Mouse (Mus musculus): ENCODE data around the gene Frem3.

DNA sequence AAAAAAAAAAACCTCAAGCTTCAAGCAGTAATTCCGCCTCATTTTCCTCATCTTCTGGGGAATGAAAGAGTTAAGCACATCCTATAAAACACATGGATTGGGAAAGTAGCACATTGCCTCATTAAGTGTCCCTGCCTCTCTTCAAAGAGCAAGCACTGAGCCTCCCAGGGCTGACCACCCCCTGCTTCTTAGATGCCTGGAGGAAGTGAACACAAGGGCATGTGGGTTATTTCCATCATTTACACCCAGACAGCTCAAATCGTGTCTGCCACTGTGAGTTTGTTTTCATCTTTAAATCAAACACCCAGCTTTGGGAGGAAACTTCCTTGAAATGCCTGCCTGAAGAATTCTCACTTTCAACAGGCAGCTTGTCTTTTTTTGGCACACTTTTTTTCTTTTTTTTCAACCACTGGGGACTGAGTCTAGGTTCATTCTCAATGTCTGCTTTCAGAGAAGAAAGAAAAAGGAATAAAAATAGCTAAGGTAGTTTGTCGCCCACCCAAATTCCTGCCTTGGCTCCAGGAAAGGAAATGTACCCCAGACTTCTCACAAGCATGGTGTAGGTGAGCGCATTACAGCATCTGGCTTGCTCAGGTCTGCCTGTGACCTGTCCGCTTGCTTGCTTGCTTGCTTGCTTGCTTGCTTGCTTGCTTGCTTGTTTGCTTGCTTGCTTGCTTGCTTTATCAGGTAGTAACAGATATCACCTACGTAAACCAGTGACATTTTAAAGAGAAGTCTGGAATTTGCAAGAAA lies 42.5 kb upstream of the Frem3 start:
- TF ChIP-seq CTCF (IDR thresholded peaks at IDR 0.05) (no peak), EP300 (IDR thresholded peaks at IDR 0.05) (no peak)

Measured in lung, postnatal 0 days (tissue).